Mouse (Mus musculus) limb, embryonic 11.5 days (tissue): ENCODE measurements around the gene Ptpra. TPM values are rescaled to one million over a fixed set of nuclear protein-coding genes. Genes with fewer than 3 reads are reported as not detected.

Source experiments
- ATAC-seq: fragments of 200-750 bp; cut with Nextera tagmentation; 2 replicates; pipeline ENCODE4 v1.8.0; 2017; ENCODE audit warnings: low read depth; ENCODE audit not compliant: insufficient number of reproducible peaks, low FRiP score, low TSS enrichment
- DNase-seq: peaks from one replicate; pipeline ENCODE4 v3.0.0-alpha.2; 2015; ENCODE audit warnings: low spot score
- H3K27ac ChIP-seq: fragments of 300-500 bp; sonication (generic); replicated peaks from 2 replicates; pipeline ENCODE4 v1.5.1; 2014; ENCODE audit warnings: low read depth, mild to moderate bottlenecking, low read length
- H3K27me3 ChIP-seq: fragments of 300-500 bp; sonication (generic); 2 replicates; pipeline ENCODE4 v1.6.1; 2014; ENCODE audit warnings: mild to moderate bottlenecking, low read length, mixed read lengths; ENCODE audit not compliant: control insufficient read depth, insufficient read depth
- H3K36me3 ChIP-seq: fragments of 300-500 bp; sonication (generic); 2 replicates; pipeline ENCODE4 v1.6.1; 2014; ENCODE audit warnings: mild to moderate bottlenecking, low read length, moderate library complexity, mixed read lengths; ENCODE audit not compliant: control insufficient read depth, insufficient read depth
- H3K4me1 ChIP-seq: fragments of 300-500 bp; sonication (generic); 2 replicates; pipeline ENCODE4 v1.6.1; 2014; ENCODE audit warnings: low read length, mixed read lengths; ENCODE audit not compliant: control insufficient read depth, insufficient read depth
- H3K4me2 ChIP-seq: fragments of 300-500 bp; sonication (generic); 2 replicates; pipeline ENCODE4 v1.6.1; 2014; ENCODE audit warnings: low read depth, mild to moderate bottlenecking, moderate library complexity; ENCODE audit not compliant: severe bottlenecking
- H3K4me3 ChIP-seq: fragments of 300-500 bp; sonication (generic); 2 replicates; pipeline ENCODE4 v1.5.1; 2014; ENCODE audit warnings: low read depth, low read length
- H3K9ac ChIP-seq: fragments of 300-500 bp; sonication (generic); 2 replicates; pipeline ENCODE4 v1.6.1; 2014; ENCODE audit warnings: mild to moderate bottlenecking, low read length
- H3K9me3 ChIP-seq: fragments of 300-500 bp; sonication (generic); 2 replicates; pipeline ENCODE4 v1.6.1; 2016; ENCODE audit warnings: low read length; ENCODE audit not compliant: control insufficient read depth
- WGBS: fragments of 180-500 bp; shearing (Covaris S2); extraction: QIAGEN DNeasy Blood & Tissue Kit; methylation state at CpG from one replicate; pipeline ENCODE4 v1.1.7; 2014; 5-methylcytosine and 5-hydroxymethylcytosine counted together
- polyA plus RNA-seq: library from polyadenylated mRNA; unstranded; fragments of >200 nt; fragmentation: Nextera tagmentation; extraction: Ambion mirVana; gene quantifications from 2 replicates; pipeline ENCODE4 v1.2.1, GENCODE M21; 2014

Gene Ptpra
- polyA plus RNA-seq, 1 experiment from 2014 or later: 88.6 TPM

GRCm38 (mm10) chr2:130436769-130437168, 13.3 kb upstream of the Ptpra start:
- Histone ChIP-seq H3K4me2 (no peak overlapping the region), H3K4me3 (no peak overlapping the region), H3K27ac (no peak overlapping the region), H3K4me1 (no peaks in the 10 kb centered on the region), H3K9ac (no peak overlapping the region), H3K27me3 (no peaks in the 10 kb centered on the region), H3K9me3 (no peaks in the 10 kb centered on the region), H3K36me3 (peaks cover 25% of the 10 kb centered on the region)
- no peak for DNase-seq
- ATAC-seq: no peak
- 98% methylated on average over 1 of the region's 1 CpGs for WGBS

- H3K36me3 ChIP-seq: peaks cover 36% of the 10 kb centered on the region
- no peaks in the 10 kb centered on the region for H3K9me3 ChIP-seq
- H3K4me3 ChIP-seq: no peak overlapping the region
- no peak for DNase-seq
- no peak overlapping the region for H3K4me2 ChIP-seq
- ATAC-seq: no peak
- H3K4me1 ChIP-seq: no peaks in the 10 kb centered on the region
- 91% methylated on average over 3 of the region's 3 CpGs for WGBS
- H3K27ac ChIP-seq: no peak overlapping the region
- H3K9ac ChIP-seq: no peak overlapping the region
- no peaks in the 10 kb centered on the region for H3K27me3 ChIP-seq
Measured at GRCm38 (mm10) chr2:130438861-130439260, 11.2 kb upstream of the Ptpra start.

- Histone ChIP-seq H3K9ac (no peak overlapping the region), H3K9me3 (no peaks in the 10 kb centered on the region), H3K27me3 (no peaks in the 10 kb centered on the region), H3K4me3 (no peak overlapping the region), H3K4me2 (no peak overlapping the region), H3K27ac (no peak overlapping the region), H3K4me1 (no peaks in the 10 kb centered on the region), H3K36me3 (peaks cover 38% of the 10 kb centered on the region)
- WGBS: 91% methylated on average over 4 of the region's 4 CpGs
- DNase-seq (no peak), ATAC-seq (no peak)
Measured at GRCm38 (mm10) chr2:130439840-130440480, 10.1 kb upstream of the Ptpra start.

- DNase-seq (no peak), ATAC-seq (no peak)
- WGBS: 89% methylated on average over 10 of the region's 10 CpGs
- no peaks in the 10 kb centered on the region for H3K27me3 ChIP-seq
- peaks cover 38% of the 10 kb centered on the region for H3K36me3 ChIP-seq
- no peaks in the 10 kb centered on the region for H3K4me1 ChIP-seq
- H3K4me3 ChIP-seq: no peak overlapping the region
- H3K9me3 ChIP-seq: no peaks in the 10 kb centered on the region
- no peak overlapping the region for H3K9ac ChIP-seq
- no peak overlapping the region for H3K4me2 ChIP-seq
- no peak overlapping the region for H3K27ac ChIP-seq
Measured at GRCm38 (mm10) chr2:130442162-130442561, 7.9 kb upstream of the Ptpra start.

GRCm38 (mm10) chr2:130448449-130448848, 1.6 kb upstream of the Ptpra start:
- DNase-seq: no peak
- ATAC-seq: no peak
- H3K36me3 ChIP-seq: 0 out of 2 replicates have a peak, but pooled peaks cover 4% of the 10 kb centered on the region
- H3K9me3 ChIP-seq: no peaks in the 10 kb centered on the region
- H3K27me3 ChIP-seq: no peaks in the 10 kb centered on the region
- H3K4me1 ChIP-seq: peaks cover 8% of the 10 kb centered on the region
- H3K27ac ChIP-seq: no peak overlapping the region
- H3K4me3 ChIP-seq: no peak overlapping the region
- H3K9ac ChIP-seq: no peak overlapping the region
- H3K4me2 ChIP-seq: no peak overlapping the region

- Histone ChIP-seq H3K9me3 (no peaks in the 10 kb centered on the region), H3K9ac (peak overlapping the region; percentile 84), H3K4me3 (peak overlapping the region; percentile 88), H3K27ac (no peak overlapping the region), H3K4me2 (peak overlapping the region; percentile 74), H3K27me3 (no peaks in the 10 kb centered on the region), H3K36me3 (no peaks in the 10 kb centered on the region), H3K4me1 (peaks cover 8% of the 10 kb centered on the region)
- peak; percentile 44 for DNase-seq
- 9% methylated on average over 17 of the region's 17 CpGs for WGBS
- ATAC-seq: no peak
Measured at GRCm38 (mm10) chr2:130449021-130449793, 871 bp upstream of the Ptpra start.

- under 1% methylated on average over 40 of the region's 47 CpGs for WGBS
- peak overlapping the region; percentile 74 for H3K4me2 ChIP-seq
- ATAC-seq: peak; percentile 82
Measured at GRCm38 (mm10) chr2:130450434-130450796, 337 bp downstream of the Ptpra start.

GRCm38 (mm10) chr2:130451086-130451726, 1.1 kb downstream of the Ptpra start:
- H3K27me3 ChIP-seq: no peaks in the 10 kb centered on the region
- WGBS: 74% methylated on average over 14 of the region's 14 CpGs
- peak overlapping the region; percentile 84 for H3K9ac ChIP-seq
- ATAC-seq (no peak), DNase-seq (no peak)
- H3K4me1 ChIP-seq: peaks cover 8% of the 10 kb centered on the region
- H3K4me3 ChIP-seq: peak overlapping the region; percentile 88
- H3K36me3 ChIP-seq: no peaks in the 10 kb centered on the region
- no peaks in the 10 kb centered on the region for H3K9me3 ChIP-seq
- no peak overlapping the region for H3K27ac ChIP-seq
- peak overlapping the region; percentile 74 for H3K4me2 ChIP-seq

More at GRCm38 (mm10) chr2:130450434-130450796, 337 bp downstream of the Ptpra start:
- Histone ChIP-seq H3K9me3 (no peaks in the 10 kb centered on the region), H3K4me1 (peaks cover 8% of the 10 kb centered on the region), H3K9ac (peak overlapping the region; percentile 84), H3K4me3 (peak overlapping the region; percentile 88), H3K27me3 (no peaks in the 10 kb centered on the region), H3K27ac (peak overlapping the region; percentile 53; the same call in 1 of the 2 replicates), H3K36me3 (no peaks in the 10 kb centered on the region)
- DNase-seq: no peak
